Mouse (Mus musculus): ENCODE results near the gene Npepps. TPM values are rescaled to one million over a fixed set of nuclear protein-coding genes. Genes with fewer than 3 reads are reported as not detected.
"Not testable (repeated sequence)": the region's sequence is repeated elsewhere in the genome, so short reads cannot be mapped to it uniquely, and the experiment has no call there.

Gene Npepps
- polyA plus RNA-seq (2015; fragmentation: Nextera tagmentation; extraction: Ambion mirVana), result 80.9 and 84.7 TPM in 2 replicates

DNA sequence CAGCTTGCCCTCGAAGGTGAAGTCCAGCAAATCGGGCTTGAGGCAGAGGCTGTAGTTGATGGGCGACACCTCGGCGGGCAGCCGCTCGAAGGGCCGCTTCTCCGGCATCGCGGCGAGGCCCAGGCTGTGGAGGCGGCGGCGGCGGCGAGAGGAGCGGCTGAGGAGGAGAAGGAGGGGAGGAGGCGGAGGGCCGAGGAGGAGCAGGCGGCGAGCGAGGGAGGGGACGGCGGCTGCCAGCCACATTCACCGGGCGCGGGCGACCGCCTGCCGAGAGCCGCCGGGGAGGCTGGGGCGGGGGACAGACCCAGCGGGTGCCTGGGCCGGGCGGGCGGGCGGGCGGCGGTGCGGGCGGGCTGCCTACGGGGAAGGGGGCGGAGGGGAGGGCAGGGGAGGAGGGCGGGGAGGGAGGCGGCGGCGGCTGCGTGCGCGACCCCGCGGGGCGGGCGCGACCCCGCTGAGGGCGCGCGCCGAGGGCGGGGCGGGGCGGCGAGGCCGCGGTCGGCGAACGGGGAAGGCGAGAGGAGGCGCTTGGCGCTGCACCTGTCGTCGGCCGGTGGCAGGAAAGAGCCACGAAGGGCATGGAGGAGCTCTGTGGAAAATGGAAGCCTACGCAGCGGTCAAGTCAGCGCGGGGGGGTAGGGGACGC is at the start of gene Npepps:
Gene Npepps (minus strand): TSS at position 423 of the 646 bp plus-strand sequence.
- H3K4me2 ChIP-seq, result peak within 1 kb of the TSS; percentile 69

GRCm38 (mm10) chr11:97328148-97328547 is 47.7 kb upstream of the Npepps start:
- Histone ChIP-seq H3K4me3 (replicated peaks) (no peak overlapping the region), H3K36me3 (peaks cover 39% of the 10 kb centered on the region; the same call in 1 of the 2 replicates), H3K4me2 (no peak overlapping the region), H3K4me1 (0 out of 2 replicates have a peak, but pooled peaks cover under 1% of the 10 kb centered on the region), H3K9ac (no peak overlapping the region), H3K27me3 (replicated peaks) (no peaks in the 10 kb centered on the region), H3K27ac (no peak overlapping the region), H3K9me3 (no peaks in the 10 kb centered on the region)
- peak; percentile 43; the same call in 1 of the 2 replicates for ATAC-seq (ENCODE audit: insufficient read depth, low FRiP score, low read depth)
- 20% methylated on average over 9 of the region's 9 CpGs for WGBS

More for the DNA sequence above, at the start of gene Npepps:
- WGBS, result 0% methylated on average over 28 of the region's 83 CpGs
- peak within 1 kb of the TSS; percentile 100 for H3K9ac ChIP-seq
- peak within 1 kb of the TSS; percentile 98 for H3K27ac ChIP-seq
- H3K27me3 ChIP-seq (replicated peaks), result no peaks in the 10 kb centered on the region
- no peaks in the 10 kb centered on the region for H3K9me3 ChIP-seq
- ATAC-seq (ENCODE audit: insufficient read depth, low FRiP score, low read depth), result peak; percentile 80
- H3K36me3 ChIP-seq, result no peaks in the 10 kb centered on the region
- peaks cover 17% of the 10 kb centered on the region; the same call in 1 of the 2 replicates for H3K4me1 ChIP-seq
- peak within 1 kb of the TSS; percentile 100 for H3K4me3 ChIP-seq (replicated peaks)

- Histone ChIP-seq H3K27me3 (replicated peaks) (no peaks in the 10 kb centered on the region), H3K4me3 (replicated peaks) (no peak overlapping the region), H3K4me1 (no peaks in the 10 kb centered on the region), H3K9ac (no peak overlapping the region), H3K9me3 (no peaks in the 10 kb centered on the region), H3K4me2 (no peak overlapping the region), H3K36me3 (peaks cover 39% of the 10 kb centered on the region; the same call in 1 of the 2 replicates), H3K27ac (no peak overlapping the region)
- WGBS, result 82% methylated on average over 1 of the region's 1 CpGs
- no peak for ATAC-seq (ENCODE audit: insufficient read depth, low FRiP score, low read depth)
Measured at GRCm38 (mm10) chr11:97325224-97325623, 44.8 kb upstream of the Npepps start.

GRCm38 (mm10) chr11:97321894-97322600 is 41.6 kb upstream of the Npepps start:
- not testable (repeated sequence) for H3K9me3 ChIP-seq; H3K4me2 ChIP-seq; H3K4me1 ChIP-seq; H3K4me3 ChIP-seq (replicated peaks); H3K27ac ChIP-seq; H3K27me3 ChIP-seq (replicated peaks); ATAC-seq (ENCODE audit: insufficient read depth, low FRiP score, low read depth); H3K9ac ChIP-seq
- H3K36me3 ChIP-seq, result peaks cover 16% of the 10 kb centered on the region; the same call in 1 of the 2 replicates
- 89% methylated on average over 8 of the region's 8 CpGs for WGBS

- Histone ChIP-seq H3K4me1 (no peaks in the 10 kb centered on the region), H3K9me3 (no peaks in the 10 kb centered on the region), H3K27me3 (replicated peaks) (no peaks in the 10 kb centered on the region), H3K4me3 (replicated peaks) (no peak overlapping the region), H3K4me2 (no peak overlapping the region), H3K36me3 (peaks cover 13% of the 10 kb centered on the region; the same call in 1 of the 2 replicates), H3K27ac (no peak overlapping the region), H3K9ac (no peak overlapping the region)
- 93% methylated on average over 8 of the region's 8 CpGs for WGBS
- no peak for ATAC-seq (ENCODE audit: insufficient read depth, low FRiP score, low read depth)
Measured at GRCm38 (mm10) chr11:97321197-97321596, 40.8 kb upstream of the Npepps start.

GRCm38 (mm10) chr11:97315504-97316503 is 35.4 kb upstream of the Npepps start, which contains the start of gene Mrpl45:
Gene Mrpl45, plus strand, starts transcription at chr11:97315716.
- Histone ChIP-seq H3K4me3 (replicated peaks) (peak within 1 kb of the TSS; percentile 61), H3K36me3 (no peaks in the 10 kb centered on the region), H3K9ac (peak within 1 kb of the TSS; percentile 39; the same call in 1 of the 2 replicates), H3K27me3 (replicated peaks) (no peaks in the 10 kb centered on the region), H3K4me1 (0 out of 2 replicates have a peak, but pooled peaks cover 5% of the 10 kb centered on the region), H3K27ac (peak within 1 kb of the TSS; percentile 77), H3K4me2 (peak within 1 kb of the TSS; percentile 55), H3K9me3 (no peaks in the 10 kb centered on the region)
- WGBS, result under 1% methylated on average over 50 of the region's 50 CpGs
- peak; percentile 92 for ATAC-seq (ENCODE audit: insufficient read depth, low FRiP score, low read depth)

- Histone ChIP-seq H3K27ac (peak overlapping the region; percentile 77), H3K9me3 (no peaks in the 10 kb centered on the region), H3K36me3 (no peaks in the 10 kb centered on the region), H3K27me3 (replicated peaks) (no peaks in the 10 kb centered on the region), H3K9ac (no peak overlapping the region), H3K4me2 (peak overlapping the region; percentile 55), H3K4me1 (0 out of 2 replicates have a peak, but pooled peaks cover 7% of the 10 kb centered on the region), H3K4me3 (replicated peaks) (peak overlapping the region; percentile 61)
- WGBS, result 41% methylated on average over 8 of the region's 8 CpGs
- ATAC-seq (ENCODE audit: insufficient read depth, low FRiP score, low read depth), result no peak
Measured at GRCm38 (mm10) chr11:97314751-97315503, 34.5 kb upstream of the Npepps start.

- H3K4me2 ChIP-seq, result no peak overlapping the region
- no peak for ATAC-seq (ENCODE audit: insufficient read depth, low FRiP score, low read depth)
- H3K36me3 ChIP-seq, result no peaks in the 10 kb centered on the region
- no peaks in the 10 kb centered on the region for H3K27me3 ChIP-seq (replicated peaks)
- no peak overlapping the region for H3K27ac ChIP-seq
- H3K9me3 ChIP-seq, result no peaks in the 10 kb centered on the region
- H3K9ac ChIP-seq, result no peak overlapping the region
- peaks cover 15% of the 10 kb centered on the region for H3K4me1 ChIP-seq
- no peak overlapping the region for H3K4me3 ChIP-seq (replicated peaks)
- WGBS, result 96% methylated on average over 3 of the region's 3 CpGs
Measured at GRCm38 (mm10) chr11:97314110-97314509, 33.7 kb upstream of the Npepps start.

DNA sequence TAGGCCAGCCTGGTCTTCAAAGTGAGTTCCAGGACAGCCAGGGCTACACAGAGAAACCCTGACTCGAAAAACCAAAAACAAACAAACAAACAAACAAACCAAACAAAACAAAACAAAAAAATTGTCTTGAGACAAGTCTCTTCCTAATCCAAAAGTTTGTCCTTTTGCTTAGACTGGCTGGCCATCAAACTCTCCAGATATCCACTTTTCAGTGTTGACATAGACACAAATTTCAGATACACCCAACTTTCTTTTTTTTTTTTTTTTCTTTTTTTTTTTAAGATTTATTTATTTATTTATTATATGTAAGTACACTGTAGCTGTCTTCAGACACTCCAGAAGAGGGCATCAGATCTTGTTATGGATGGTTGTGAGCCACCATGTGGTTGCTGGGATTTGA is 32.4 kb upstream of the Npepps start:
- 71% methylated on average over 1 of the region's 1 CpGs for WGBS
- H3K4me1 ChIP-seq, result peaks cover 15% of the 10 kb centered on the region
- H3K4me3 ChIP-seq (replicated peaks); H3K9me3 ChIP-seq; H3K4me2 ChIP-seq; ATAC-seq (ENCODE audit: insufficient read depth, low FRiP score, low read depth); H3K36me3 ChIP-seq; H3K27ac ChIP-seq; H3K27me3 ChIP-seq (replicated peaks); H3K9ac ChIP-seq: not testable (repeated sequence)

DNA sequence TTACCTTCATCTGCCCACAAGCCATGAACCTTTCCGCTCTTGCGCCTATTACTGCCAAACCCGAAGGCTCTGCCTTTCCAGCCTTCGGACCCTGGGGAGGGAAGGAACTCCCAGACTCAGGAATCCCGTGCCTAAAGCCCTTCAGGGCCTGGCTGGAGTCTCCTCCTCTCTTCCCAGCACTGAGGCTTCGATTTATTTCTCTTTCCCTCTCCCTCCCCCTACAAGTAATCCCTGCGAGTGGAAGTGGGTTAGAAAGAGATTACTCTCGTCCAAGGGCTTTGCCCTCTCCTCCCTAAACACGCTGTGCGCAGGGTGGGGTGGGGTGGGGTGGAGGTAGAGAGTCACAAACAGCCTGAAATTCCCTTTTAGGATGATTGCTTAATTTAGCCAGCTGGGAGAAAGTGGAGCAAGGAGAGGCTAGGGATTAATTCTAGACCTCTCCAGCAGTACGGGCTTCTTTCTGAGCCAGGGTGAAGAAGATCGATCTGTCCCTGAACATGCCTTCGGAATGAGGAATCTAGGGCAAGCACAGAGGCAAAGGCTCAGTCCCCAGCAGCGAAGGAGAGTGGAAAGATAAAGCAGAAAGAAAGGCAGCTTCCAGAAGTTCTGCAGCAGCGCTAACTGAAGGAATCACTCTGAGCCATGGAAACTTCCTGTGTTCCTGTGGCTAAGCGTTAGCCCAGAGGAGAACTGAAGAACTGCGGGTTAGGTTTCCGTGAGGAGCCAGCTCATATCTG is 30.6 kb upstream of the Npepps start:
- ATAC-seq (ENCODE audit: insufficient read depth, low FRiP score, low read depth), result no peak
- H3K4me1 ChIP-seq, result peaks cover 15% of the 10 kb centered on the region

More for the DNA sequence above, 30.6 kb upstream of the Npepps start:
- Histone ChIP-seq H3K27ac (peak overlapping the region; percentile 78), H3K4me3 (replicated peaks) (peak overlapping the region; percentile 45), H3K9me3 (no peaks in the 10 kb centered on the region), H3K9ac (no peak overlapping the region), H3K4me2 (peak overlapping the region; percentile 82), H3K36me3 (no peaks in the 10 kb centered on the region), H3K27me3 (replicated peaks) (no peaks in the 10 kb centered on the region)
- 5% methylated on average over 18 of the region's 18 CpGs for WGBS
